Mouse (Mus musculus) heart, embryonic 11.5 days (tissue): ENCODE data around the gene B4galt3. TPM values are rescaled to one million over a fixed set of nuclear protein-coding genes. Genes with fewer than 3 reads are reported as not detected.
A peak's percentile ranks its signal among the peaks of the same experiment; 100 is the strongest.

Experiments
- ATAC-seq: fragments of 200-750 bp; cut with Nextera tagmentation; replicated peaks from 2 replicates; pipeline ENCODE4 v1.8.0; 2017; ENCODE audit warnings: moderate library complexity; ENCODE audit not compliant: insufficient number of reproducible peaks, low FRiP score, low TSS enrichment
- H3K27ac ChIP-seq: fragments of 300-500 bp; sonication (generic); 2 replicates; pipeline ENCODE4 v1.5.1; 2014; ENCODE audit warnings: mild to moderate bottlenecking, low read depth, low read length
- H3K27me3 ChIP-seq: fragments of 300-500 bp; sonication (generic); 2 replicates; pipeline ENCODE4 v1.6.1; 2014; ENCODE audit warnings: mild to moderate bottlenecking, low read length, mixed read lengths; ENCODE audit not compliant: control insufficient read depth, insufficient read depth
- H3K36me3 ChIP-seq: fragments of 300-500 bp; sonication (generic); 2 replicates; pipeline ENCODE4 v1.6.1; 2014; ENCODE audit warnings: mild to moderate bottlenecking, low read length, moderate library complexity, mixed read lengths; ENCODE audit not compliant: control insufficient read depth, insufficient read depth
- H3K4me1 ChIP-seq: fragments of 300-500 bp; sonication (generic); 2 replicates; pipeline ENCODE4 v1.6.1; 2014; ENCODE audit warnings: low read length; ENCODE audit not compliant: control insufficient read depth, insufficient read depth
- H3K4me2 ChIP-seq: fragments of 300-500 bp; sonication (generic); 2 replicates; pipeline ENCODE4 v1.6.1; 2014; ENCODE audit warnings: mild to moderate bottlenecking, moderate library complexity
- H3K4me3 ChIP-seq: fragments of 300-500 bp; sonication (generic); 2 replicates; pipeline ENCODE4 v1.5.1; 2014; ENCODE audit warnings: low read depth, low read length
- H3K9ac ChIP-seq: fragments of 300-500 bp; sonication (generic); 2 replicates; pipeline ENCODE4 v1.6.1; 2014; ENCODE audit warnings: mild to moderate bottlenecking, low read depth, low read length, moderate library complexity
- H3K9me3 ChIP-seq: fragments of 300-500 bp; sonication (generic); replicated peaks from 2 replicates; pipeline ENCODE4 v1.6.1; 2016; ENCODE audit warnings: low read length; ENCODE audit not compliant: control insufficient read depth
- WGBS: fragments of 180-500 bp; shearing (Covaris S2); extraction: QIAGEN DNeasy Blood & Tissue Kit; methylation state at CpG from one replicate; pipeline ENCODE4 v1.1.7; 2014; ENCODE audit not compliant: insufficient replicate concordance; 5-methylcytosine and 5-hydroxymethylcytosine counted together
- polyA plus RNA-seq: library from polyadenylated mRNA; unstranded; fragments of >200 nt; fragmentation: Nextera tagmentation; extraction: Ambion mirVana; gene quantifications from 2 replicates; pipeline ENCODE4 v1.2.1, GENCODE M21; 2014

The B4galt3 gene
- polyA plus RNA-seq, 1 experiment from 2014 or later, result 49.4 TPM

GRCm38 (mm10) chr1:171265971-171266744 lies 4.0 kb upstream of the B4galt3 start:
- H3K9ac ChIP-seq, result no peak overlapping the region
- no peak overlapping the region for H3K4me3 ChIP-seq
- H3K4me2 ChIP-seq, result no peak overlapping the region
- WGBS, result 56% methylated on average over 4 of the region's 4 CpGs
- H3K27me3 ChIP-seq, result no peaks in the 10 kb centered on the region
- ATAC-seq, result no peak
- no peaks in the 10 kb centered on the region for H3K36me3 ChIP-seq
- no peaks in the 10 kb centered on the region for H3K9me3 ChIP-seq
- peaks cover 12% of the 10 kb centered on the region for H3K4me1 ChIP-seq
- H3K27ac ChIP-seq, result no peak overlapping the region

- 74% methylated on average over 1 of the region's 1 CpGs for WGBS
- no peak for ATAC-seq
- peaks cover 14% of the 10 kb centered on the region for H3K4me1 ChIP-seq
- no peak overlapping the region for H3K4me3 ChIP-seq
- H3K27me3 ChIP-seq, result no peaks in the 10 kb centered on the region
- H3K9me3 ChIP-seq, result no peaks in the 10 kb centered on the region
- no peak overlapping the region for H3K27ac ChIP-seq
- H3K36me3 ChIP-seq, result peaks cover 7% of the 10 kb centered on the region
- no peak overlapping the region for H3K9ac ChIP-seq
- H3K4me2 ChIP-seq, result no peak overlapping the region
Measured at GRCm38 (mm10) chr1:171268341-171268740, 1.8 kb upstream of the B4galt3 start.

GRCm38 (mm10) chr1:171270573-171270900 lies 409 bp downstream of the B4galt3 start:
- H3K27ac ChIP-seq, result peak overlapping the region; percentile 43; the same call in 1 of the 2 replicates
- H3K9ac ChIP-seq, result peak overlapping the region; percentile 75
- H3K4me2 ChIP-seq, result peak overlapping the region; percentile 83
- peak; percentile 66 for ATAC-seq
- WGBS, result under 1% methylated on average over 19 of the region's 19 CpGs
- H3K27me3 ChIP-seq, result no peaks in the 10 kb centered on the region
- peaks cover 18% of the 10 kb centered on the region for H3K36me3 ChIP-seq
- no peaks in the 10 kb centered on the region for H3K9me3 ChIP-seq
- peak overlapping the region; percentile 83 for H3K4me3 ChIP-seq
- peaks cover 11% of the 10 kb centered on the region for H3K4me1 ChIP-seq

GRCm38 (mm10) chr1:171271196-171271595 lies 1.1 kb downstream of the B4galt3 start:
- Histone ChIP-seq H3K4me2 (peak overlapping the region; percentile 83), H3K4me3 (peak overlapping the region; percentile 83), H3K36me3 (peaks cover 23% of the 10 kb centered on the region), H3K27me3 (no peaks in the 10 kb centered on the region), H3K9me3 (no peaks in the 10 kb centered on the region), H3K27ac (no peak overlapping the region), H3K4me1 (peaks cover 11% of the 10 kb centered on the region), H3K9ac (peak overlapping the region; percentile 75)
- 32% methylated on average over 9 of the region's 9 CpGs for WGBS
- ATAC-seq, result no peak

GRCm38 (mm10) chr1:171271622-171272021 lies 1.5 kb downstream of the B4galt3 start:
- H3K27ac ChIP-seq, result no peak overlapping the region
- H3K9me3 ChIP-seq, result no peaks in the 10 kb centered on the region
- no peaks in the 10 kb centered on the region for H3K27me3 ChIP-seq
- peaks cover 27% of the 10 kb centered on the region for H3K36me3 ChIP-seq
- peak overlapping the region; percentile 83 for H3K4me2 ChIP-seq
- 69% methylated on average over 10 of the region's 10 CpGs for WGBS
- H3K4me1 ChIP-seq, result peaks cover 11% of the 10 kb centered on the region
- ATAC-seq, result no peak
- H3K9ac ChIP-seq, result no peak overlapping the region
- H3K4me3 ChIP-seq, result peak overlapping the region; percentile 10

- Histone ChIP-seq H3K36me3 (peaks cover 27% of the 10 kb centered on the region), H3K9me3 (no peaks in the 10 kb centered on the region), H3K9ac (no peak overlapping the region), H3K4me1 (peaks cover 11% of the 10 kb centered on the region), H3K4me2 (peak overlapping the region; percentile 83), H3K27me3 (no peaks in the 10 kb centered on the region), H3K4me3 (peak overlapping the region; percentile 10; the same call in 1 of the 2 replicates), H3K27ac (no peak overlapping the region)
- ATAC-seq, result no peak
- WGBS, result 93% methylated on average over 3 of the region's 3 CpGs
Measured at GRCm38 (mm10) chr1:171272086-171272485, 2.0 kb downstream of the B4galt3 start.

- Histone ChIP-seq H3K4me1 (peaks cover 11% of the 10 kb centered on the region), H3K9ac (no peak overlapping the region), H3K4me2 (no peak overlapping the region), H3K9me3 (no peaks in the 10 kb centered on the region), H3K36me3 (peaks cover 32% of the 10 kb centered on the region), H3K4me3 (no peak overlapping the region), H3K27ac (no peak overlapping the region), H3K27me3 (no peaks in the 10 kb centered on the region)
- 91% methylated on average over 12 of the region's 12 CpGs for WGBS
- ATAC-seq, result no peak
Measured at GRCm38 (mm10) chr1:171274171-171274570, 4.0 kb downstream of the B4galt3 start.

GRCm38 (mm10) chr1:171275144-171275734 lies 5.1 kb downstream of the B4galt3 start:
- no peaks in the 10 kb centered on the region for H3K27me3 ChIP-seq
- no peak overlapping the region for H3K27ac ChIP-seq
- no peak overlapping the region for H3K4me2 ChIP-seq
- H3K36me3 ChIP-seq, result peaks cover 32% of the 10 kb centered on the region
- no peak for ATAC-seq
- no peak overlapping the region for H3K4me3 ChIP-seq
- 89% methylated on average over 11 of the region's 11 CpGs for WGBS
- H3K9me3 ChIP-seq, result no peaks in the 10 kb centered on the region
- no peak overlapping the region for H3K9ac ChIP-seq
- H3K4me1 ChIP-seq, result peaks cover 11% of the 10 kb centered on the region
